Mouse (Mus musculus) intestine, embryonic 16.5 days (tissue): ENCODE measurements around the gene Hbq1b. TPM values are rescaled to one million over a fixed set of nuclear protein-coding genes. Genes with fewer than 3 reads are reported as not detected.
"Not testable (repeated sequence)": the region's sequence is repeated elsewhere in the genome, so short reads cannot be mapped to it uniquely, and the experiment has no call there.

Experiments used
- ATAC-seq: fragments of 200-750 bp; cut with Nextera tagmentation; 2 replicates; pipeline ENCODE4 v1.8.0; 2017; ENCODE audit warnings: moderate TSS enrichment, moderate library complexity
- H3K27ac ChIP-seq: fragments of 300-500 bp; sonication (generic); 2 replicates; pipeline ENCODE4 v1.5.1; 2014; ENCODE audit warnings: mild to moderate bottlenecking, low read length
- H3K27me3 ChIP-seq: fragments of 300-500 bp; sonication (generic); replicated peaks from 2 replicates; pipeline ENCODE4 v1.6.1; 2014; ENCODE audit warnings: low read length, control low read depth, mixed read lengths; ENCODE audit not compliant: control insufficient read depth, insufficient read depth
- H3K36me3 ChIP-seq: fragments of 300-500 bp; sonication (generic); 2 replicates; pipeline ENCODE4 v1.6.1; 2014; ENCODE audit warnings: low read length, control low read depth; ENCODE audit not compliant: control insufficient read depth, insufficient read depth
- H3K4me1 ChIP-seq: fragments of 300-500 bp; sonication (generic); 2 replicates; pipeline ENCODE4 v1.6.1; 2014; ENCODE audit warnings: low read length, control low read depth, mixed read lengths; ENCODE audit not compliant: control insufficient read depth, insufficient read depth
- H3K4me2 ChIP-seq: fragments of 300-500 bp; sonication (generic); 2 replicates; pipeline ENCODE4 v1.6.1; 2014; ENCODE audit warnings: low read depth, low read length, control low read depth
- H3K4me3 ChIP-seq: fragments of 300-500 bp; sonication (generic); 2 replicates; pipeline ENCODE4 v1.5.1; 2014; ENCODE audit warnings: mild to moderate bottlenecking, low read length
- H3K9ac ChIP-seq: fragments of 300-500 bp; sonication (generic); 2 replicates; pipeline ENCODE4 v1.6.1; 2014; ENCODE audit warnings: low read depth, low read length
- H3K9me3 ChIP-seq: fragments of 300-500 bp; sonication (generic); 2 replicates; pipeline ENCODE4 v1.6.1; 2016; ENCODE audit warnings: low read length, control low read depth; ENCODE audit not compliant: control insufficient read depth
- WGBS: fragments of 180-500 bp; shearing (Covaris S2); extraction: QIAGEN DNeasy Blood & Tissue Kit; methylation state at CpG from one replicate; pipeline ENCODE4 v1.1.7; 2014; 5-methylcytosine and 5-hydroxymethylcytosine counted together
- polyA plus RNA-seq: library from polyadenylated mRNA; unstranded; fragments of >200 nt; fragmentation: Nextera tagmentation; extraction: Ambion mirVana; gene quantifications from 2 replicates; pipeline ENCODE4 v1.2.1, GENCODE M21; 2015

Gene Hbq1b
- 2.1 and 3.0 TPM in 2 replicates for polyA plus RNA-seq

DNA sequence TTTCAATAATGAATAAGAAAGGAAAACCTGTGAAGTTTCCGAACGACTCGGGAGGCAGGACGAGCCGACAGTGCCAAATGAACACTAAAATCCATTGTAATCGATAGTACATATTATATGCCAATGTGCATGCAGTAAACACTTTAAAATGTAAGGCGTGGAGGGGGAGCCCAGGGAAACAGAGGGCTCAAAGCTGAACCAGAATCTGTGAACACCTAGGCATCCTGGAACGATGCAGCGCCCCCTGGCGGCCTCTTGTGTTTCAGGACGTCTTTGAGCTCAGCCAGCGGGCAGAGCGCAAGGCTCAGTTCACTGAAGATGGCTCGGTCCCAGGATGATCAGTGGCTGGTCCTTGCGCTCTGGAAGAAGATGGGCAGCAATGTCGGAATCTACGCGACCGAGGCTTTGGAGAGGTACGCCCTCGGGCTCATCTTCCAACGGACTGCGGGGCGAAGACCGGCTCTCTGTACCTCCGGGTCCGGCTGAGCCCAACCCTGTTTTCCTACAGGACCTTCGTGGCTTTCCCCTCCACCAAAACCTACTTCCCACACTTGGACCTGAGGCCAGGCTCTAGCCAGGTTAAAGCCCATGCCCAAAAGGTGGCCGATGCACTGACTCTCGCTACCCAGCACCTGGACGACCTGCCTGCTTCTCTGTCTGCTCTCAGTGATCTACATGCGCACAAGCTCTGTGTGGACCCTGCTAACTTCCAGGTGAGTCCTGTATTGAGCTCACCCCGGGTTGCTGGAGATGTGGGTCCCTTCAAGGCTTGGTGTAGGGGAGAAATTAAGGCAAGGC, at the start of gene Hbq1b:
Gene Hbq1b (plus strand): TSS at position 271 of the 798 bp plus-strand sequence.
- WGBS, result 19% methylated on average over 30 of the region's 33 CpGs
- H3K9ac ChIP-seq, result 0 out of 2 replicates have a peak within 1 kb of the TSS, but pooled peaks have one; percentile 37
- H3K4me3 ChIP-seq, result peak within 1 kb of the TSS; percentile 31; the same call in 1 of the 2 replicates
- peak within 1 kb of the TSS; percentile 48; the same call in 1 of the 2 replicates for H3K4me2 ChIP-seq
- H3K36me3 ChIP-seq, H3K9me3 ChIP-seq, H3K27me3 ChIP-seq, H3K4me1 ChIP-seq, H3K27ac ChIP-seq: not testable (repeated sequence)
- ATAC-seq, result 0 out of 2 replicates have a peak, but pooled peaks have one; percentile 29

DNA sequence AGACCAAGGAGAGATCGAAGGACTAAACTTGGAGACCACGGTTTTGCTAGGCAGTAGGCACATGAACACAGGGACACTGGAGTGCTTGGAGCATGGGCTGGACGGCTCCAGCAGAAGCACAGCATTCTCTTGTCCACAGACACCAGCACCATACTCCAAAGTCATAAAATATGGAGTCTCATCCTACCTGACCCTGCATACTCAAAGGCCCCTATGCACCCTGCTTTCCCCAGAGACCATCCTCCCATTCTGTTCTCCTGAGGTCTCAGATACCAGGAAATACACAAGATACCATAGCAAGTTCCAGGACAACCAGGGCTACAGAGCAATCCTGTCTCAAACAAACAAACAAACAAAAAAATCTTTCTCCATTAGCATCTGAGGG, 49.4 kb upstream of the Hbq1b start:
- Histone ChIP-seq H3K27me3 (no peaks in the 10 kb centered on the region), H3K36me3 (peaks cover 3% of the 10 kb centered on the region; the same call in 1 of the 2 replicates), H3K4me3 (no peak overlapping the region), H3K4me2 (no peak overlapping the region), H3K9me3 (no peaks in the 10 kb centered on the region), H3K27ac (no peak overlapping the region), H3K9ac (no peak overlapping the region), H3K4me1 (peaks cover 22% of the 10 kb centered on the region)
- no peak for ATAC-seq
- WGBS, result 88% methylated on average over 3 of the region's 3 CpGs

DNA sequence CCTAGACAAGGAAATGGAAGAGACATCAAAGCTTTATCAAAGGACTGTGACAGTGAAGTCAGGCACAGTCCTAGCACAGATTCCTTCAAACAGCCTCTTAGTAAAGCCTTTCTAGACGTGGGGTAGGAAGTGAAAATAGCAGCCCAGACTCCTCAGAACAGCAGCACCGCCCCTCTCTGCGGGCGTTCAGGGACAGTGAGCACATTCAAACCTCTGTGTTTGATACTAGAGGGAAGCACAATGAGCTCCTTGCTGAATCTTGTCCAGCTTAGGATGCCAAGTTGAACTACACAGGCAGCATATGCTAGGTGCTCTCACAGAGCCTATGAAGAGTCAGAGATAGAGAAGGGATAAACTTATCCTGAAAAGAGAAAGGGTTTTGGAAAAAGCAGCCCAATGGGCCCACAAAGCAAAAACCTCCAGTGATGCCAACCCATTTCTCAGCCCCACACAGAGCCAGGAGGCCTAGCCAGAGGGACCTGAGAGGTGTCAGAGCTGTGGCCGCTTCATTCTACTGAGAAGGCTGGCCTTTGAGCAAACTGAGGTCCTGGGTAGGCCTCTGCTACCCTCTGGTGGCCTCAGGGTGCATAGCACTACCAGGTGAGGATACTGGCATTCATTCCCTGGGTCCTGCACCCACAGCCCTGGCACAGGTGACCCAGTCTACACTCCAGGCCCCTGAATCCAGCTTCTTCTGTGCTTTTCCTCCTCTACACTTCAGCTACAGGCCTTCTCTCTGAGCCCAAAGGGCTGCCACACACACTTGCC, 48.5 kb upstream of the Hbq1b start:
- peaks cover 3% of the 10 kb centered on the region; the same call in 1 of the 2 replicates for H3K36me3 ChIP-seq
- H3K9me3 ChIP-seq, result no peaks in the 10 kb centered on the region
- ATAC-seq, result peak; percentile 45; the same call in 1 of the 2 replicates
- peaks cover 26% of the 10 kb centered on the region for H3K4me1 ChIP-seq
- H3K9ac ChIP-seq, result no peak overlapping the region
- H3K4me3 ChIP-seq, result no peak overlapping the region
- no peaks in the 10 kb centered on the region for H3K27me3 ChIP-seq
- H3K4me2 ChIP-seq, result no peak overlapping the region
- H3K27ac ChIP-seq, result no peak overlapping the region
- WGBS, result 61% methylated on average over 5 of the region's 5 CpGs

DNA sequence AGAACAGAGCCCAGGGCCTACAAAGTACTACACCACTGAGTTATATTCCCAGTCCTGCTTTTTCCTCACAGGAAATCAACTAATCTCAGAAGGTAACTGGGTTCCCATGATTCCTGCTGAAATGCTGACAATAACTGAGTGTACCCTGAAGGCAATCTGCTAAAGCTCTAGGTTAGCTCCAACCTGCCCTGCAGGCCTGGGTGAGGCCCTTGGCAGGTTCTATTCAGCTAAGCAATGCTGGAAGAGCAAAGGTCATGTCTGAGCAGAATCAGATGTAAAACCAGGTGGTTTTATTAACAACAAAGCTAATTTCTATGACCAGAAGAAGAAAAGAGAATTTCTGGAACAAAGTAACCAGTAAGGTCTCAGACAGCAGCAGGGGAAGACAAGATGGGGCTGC, 45.4 kb upstream of the Hbq1b start:
- Histone ChIP-seq H3K27ac (peak overlapping the region; percentile 89), H3K9ac (peak overlapping the region; percentile 30; the same call in 1 of the 2 replicates), H3K4me3 (no peak overlapping the region), H3K9me3 (no peaks in the 10 kb centered on the region), H3K4me1 (peaks cover 19% of the 10 kb centered on the region), H3K4me2 (no peak overlapping the region), H3K36me3 (no peaks in the 10 kb centered on the region; the same call in 1 of the 2 replicates), H3K27me3 (no peaks in the 10 kb centered on the region)
- ATAC-seq, result peak; percentile 84

DNA sequence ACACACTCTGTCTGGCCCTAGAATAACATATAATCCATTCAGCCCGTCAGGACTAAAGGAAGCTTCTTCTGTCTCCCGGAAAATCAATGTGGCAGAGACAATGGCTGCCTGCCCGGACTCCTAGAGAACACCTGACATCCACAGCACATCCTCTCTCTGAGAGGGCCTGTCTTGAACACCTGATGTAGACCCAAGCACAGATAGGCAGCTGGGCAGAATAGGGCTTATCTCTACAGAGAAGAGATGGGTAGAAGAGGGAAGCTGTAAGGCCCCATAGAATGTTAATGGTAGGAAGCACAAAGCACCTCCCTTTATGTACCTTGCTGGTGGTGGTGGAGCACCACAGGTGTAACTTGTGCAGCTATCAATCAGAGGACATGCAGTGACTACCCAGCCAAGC, 44.6 kb upstream of the Hbq1b start:
- Histone ChIP-seq H3K4me2 (no peak overlapping the region), H3K9me3 (no peaks in the 10 kb centered on the region), H3K36me3 (no peaks in the 10 kb centered on the region; the same call in 1 of the 2 replicates), H3K27me3 (no peaks in the 10 kb centered on the region), H3K27ac (peak overlapping the region; percentile 89; the same call in 1 of the 2 replicates), H3K9ac (no peak overlapping the region), H3K4me1 (peaks cover 18% of the 10 kb centered on the region), H3K4me3 (no peak overlapping the region)
- 82% methylated on average over 3 of the region's 3 CpGs for WGBS
- no peak for ATAC-seq

DNA sequence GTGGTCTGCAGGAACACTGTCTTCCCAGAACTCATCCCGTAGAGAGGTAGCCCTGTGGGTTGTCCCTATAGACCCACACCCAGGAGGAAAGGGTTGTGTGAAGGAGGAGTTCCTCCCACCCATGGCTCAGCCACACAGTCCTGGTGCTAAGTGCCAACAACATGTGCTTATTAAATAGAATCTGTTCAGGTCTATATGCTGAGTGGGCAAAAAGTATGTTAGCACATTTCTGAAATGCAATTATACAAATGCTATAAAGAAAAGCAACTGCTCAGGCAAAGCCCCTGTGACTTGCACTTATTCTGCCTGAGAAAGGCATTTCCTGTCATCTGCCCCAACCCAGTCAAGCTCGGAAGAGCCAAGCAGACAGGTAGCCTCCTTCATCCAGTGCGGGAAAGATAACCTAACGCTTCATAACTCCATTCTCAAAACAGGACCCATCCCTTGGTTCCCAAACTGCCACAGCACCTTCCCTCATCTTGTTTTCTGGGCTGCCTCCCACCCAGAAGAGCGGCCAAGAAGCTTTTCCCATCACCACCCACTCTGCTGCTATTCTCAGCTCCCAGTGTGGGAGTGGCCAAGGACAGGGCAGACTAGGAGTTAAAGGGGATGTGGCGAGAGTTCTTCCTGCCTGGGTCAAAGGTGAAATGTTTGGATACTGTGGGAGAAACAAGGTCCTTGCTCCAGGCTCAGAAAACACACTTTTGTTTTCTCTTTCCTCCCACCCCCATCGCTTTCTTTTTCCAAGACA, 43.4 kb upstream of the Hbq1b start:
- no peak for ATAC-seq
- Histone ChIP-seq H3K9me3 (no peaks in the 10 kb centered on the region), H3K4me3 (no peak overlapping the region), H3K36me3 (no peaks in the 10 kb centered on the region; the same call in 1 of the 2 replicates), H3K4me1 (peaks cover 13% of the 10 kb centered on the region), H3K27ac (no peak overlapping the region), H3K9ac (no peak overlapping the region), H3K27me3 (no peaks in the 10 kb centered on the region), H3K4me2 (no peak overlapping the region)
- WGBS, result 72% methylated on average over 7 of the region's 7 CpGs

DNA sequence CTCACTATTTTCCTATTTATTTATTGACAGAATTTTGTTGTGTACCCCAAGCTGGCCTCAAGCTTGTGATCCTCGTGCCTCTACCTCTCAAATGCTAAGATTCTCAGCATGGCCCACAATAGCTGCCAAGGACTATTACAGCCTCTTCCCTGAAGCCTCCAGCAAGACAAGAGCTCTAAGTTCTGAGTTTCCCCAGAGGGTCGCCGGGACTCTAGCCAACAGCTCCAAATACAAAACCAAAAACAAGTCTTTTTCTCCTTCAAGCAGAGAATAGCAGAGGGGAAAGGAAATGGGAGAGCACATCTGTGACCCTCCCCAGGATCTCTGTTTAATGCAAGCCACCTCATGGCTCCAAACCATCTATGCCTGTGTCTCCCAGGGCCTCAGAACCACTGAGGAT, 42.7 kb upstream of the Hbq1b start:
- Histone ChIP-seq H3K4me3 (no peak overlapping the region), H3K9ac (no peak overlapping the region), H3K9me3 (no peaks in the 10 kb centered on the region), H3K27ac (peak overlapping the region; percentile 60), H3K4me2 (no peak overlapping the region), H3K36me3 (no peaks in the 10 kb centered on the region; the same call in 1 of the 2 replicates), H3K4me1 (peaks cover 13% of the 10 kb centered on the region), H3K27me3 (no peaks in the 10 kb centered on the region)
- 71% methylated on average over 3 of the region's 3 CpGs for WGBS
- no peak for ATAC-seq

DNA sequence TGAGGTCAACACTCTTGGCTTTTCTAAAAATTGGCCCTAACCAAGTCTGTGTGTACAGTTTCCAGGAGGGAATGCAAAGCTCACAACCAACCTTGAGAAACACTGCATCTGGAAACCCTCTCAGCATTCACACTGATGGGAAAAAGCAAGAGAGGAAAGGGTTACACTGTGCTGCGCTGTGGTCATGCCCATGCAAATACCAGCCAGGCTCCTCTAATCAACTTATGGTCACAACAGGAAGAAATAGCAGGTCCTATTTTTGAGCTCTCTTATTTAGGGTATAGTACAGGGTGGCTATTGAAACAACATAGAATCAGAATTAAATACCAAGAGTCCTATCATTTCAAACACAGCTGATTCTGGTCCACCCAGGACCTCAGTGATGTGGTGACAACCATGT, 42.1 kb upstream of the Hbq1b start:
- Histone ChIP-seq H3K9ac (no peak overlapping the region), H3K4me2 (no peak overlapping the region), H3K27ac (peak overlapping the region; percentile 60), H3K36me3 (peaks cover 3% of the 10 kb centered on the region), H3K4me3 (no peak overlapping the region), H3K9me3 (no peaks in the 10 kb centered on the region), H3K27me3 (no peaks in the 10 kb centered on the region), H3K4me1 (peaks cover 13% of the 10 kb centered on the region)
- ATAC-seq, result no peak
- 81% methylated on average over 1 of the region's 1 CpGs for WGBS

DNA sequence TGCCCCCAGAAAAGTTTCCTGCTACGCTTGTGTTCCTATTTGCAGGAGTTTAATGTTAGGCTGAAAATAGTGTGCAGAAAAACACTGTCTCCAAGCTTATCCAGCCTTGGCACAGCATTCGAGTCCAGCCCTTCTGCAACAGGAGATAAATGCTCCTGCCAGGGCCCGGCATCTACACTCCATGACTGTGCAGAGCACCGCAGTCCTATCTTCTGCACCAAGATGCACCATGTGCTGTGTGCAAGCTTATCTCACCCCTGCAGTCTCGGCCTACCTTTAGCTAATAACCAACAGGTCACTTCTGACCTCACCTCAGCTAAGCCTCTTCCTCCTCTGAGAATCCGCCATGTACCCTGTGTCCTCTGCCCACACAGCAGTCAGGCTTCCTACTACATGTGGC, 41.2 kb upstream of the Hbq1b start:
- peaks cover 7% of the 10 kb centered on the region for H3K36me3 ChIP-seq
- H3K27ac ChIP-seq, result no peak overlapping the region
- no peak overlapping the region for H3K9ac ChIP-seq
- H3K4me2 ChIP-seq, result no peak overlapping the region
- H3K9me3 ChIP-seq, result no peaks in the 10 kb centered on the region
- peaks cover 13% of the 10 kb centered on the region for H3K4me1 ChIP-seq
- WGBS, result 89% methylated on average over 6 of the region's 6 CpGs
- no peak overlapping the region for H3K4me3 ChIP-seq
- peak; percentile 68 for ATAC-seq
- H3K27me3 ChIP-seq, result no peaks in the 10 kb centered on the region
